Mouse (Mus musculus): ENCODE measurements at regions not wholly inside any gene's neighbourhood (a gene's known extent, or its start where the extent isn't known, plus 50 kb on each side); places are given as distances from the start of the nearest gene placed in this dataset.

- DNase-seq (ENCODE audit: low read depth, low spot score), result no peak
Observed at GRCm38 (mm10) chr3:38221834-38222215, 262.8 kb downstream of the Ankrd50 start.

- peak; percentile 43 for DNase-seq (ENCODE audit: low read depth, low spot score)
Observed at GRCm38 (mm10) chr3:38220934-38221833, 263.5 kb downstream of the Ankrd50 start.

- DNase-seq (ENCODE audit: low read depth, low spot score), result no peak
Observed at GRCm38 (mm10) chr3:38209081-38209480, 275.6 kb downstream of the Ankrd50 start.

- no peak for DNase-seq (ENCODE audit: low read depth, low spot score)
Observed at GRCm38 (mm10) chr3:38207867-38208266, 276.8 kb downstream of the Ankrd50 start.

DNA sequence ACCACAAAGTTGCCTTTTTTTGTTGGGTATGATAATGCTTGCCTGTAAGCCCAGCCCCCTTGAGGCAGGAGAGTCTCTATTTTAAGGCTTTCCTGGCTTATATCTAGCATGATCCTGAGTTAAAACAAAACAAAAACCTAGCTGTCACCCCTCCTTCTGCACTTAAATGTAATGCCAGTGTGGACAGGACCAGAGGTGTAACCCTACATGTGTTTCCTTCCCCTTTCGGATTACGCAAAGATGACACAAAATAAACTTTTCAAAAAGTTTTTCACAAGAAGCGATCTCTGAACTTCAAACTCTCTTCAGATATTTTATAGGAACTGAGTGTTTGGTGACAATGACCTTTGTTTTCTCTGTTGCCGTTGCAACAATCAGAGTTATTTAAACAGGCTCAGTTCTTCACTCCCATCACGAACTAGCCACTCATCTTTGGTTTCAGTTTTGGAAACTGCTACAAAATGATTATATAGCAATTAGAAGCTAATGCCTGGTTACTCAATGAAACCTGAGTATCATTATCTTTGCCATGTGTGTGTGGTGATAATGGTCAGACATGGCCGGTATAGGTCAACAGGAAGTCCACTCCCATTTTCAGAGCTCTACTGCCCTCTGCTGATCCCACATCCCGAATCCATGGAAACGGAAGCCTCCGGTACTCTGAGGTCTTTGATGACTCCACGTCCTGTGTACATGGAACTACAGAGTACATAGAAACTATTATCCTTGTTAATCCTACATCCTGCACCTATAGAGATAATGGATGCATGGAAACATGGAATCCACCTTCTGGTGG lies 282.6 kb downstream of the Ankrd50 start:
- DNase-seq (ENCODE audit: low read depth, low spot score), result peak; percentile 36

GRCm38 (mm10) chr3:38194001-38194400 lies 290.6 kb downstream of the Ankrd50 start:
- no peak for DNase-seq (ENCODE audit: low read depth, low spot score)

GRCm38 (mm10) chr3:38187406-38187896 lies 297.2 kb downstream of the Ankrd50 start:
- DNase-seq (ENCODE audit: low read depth, low spot score), result no peak

DNA sequence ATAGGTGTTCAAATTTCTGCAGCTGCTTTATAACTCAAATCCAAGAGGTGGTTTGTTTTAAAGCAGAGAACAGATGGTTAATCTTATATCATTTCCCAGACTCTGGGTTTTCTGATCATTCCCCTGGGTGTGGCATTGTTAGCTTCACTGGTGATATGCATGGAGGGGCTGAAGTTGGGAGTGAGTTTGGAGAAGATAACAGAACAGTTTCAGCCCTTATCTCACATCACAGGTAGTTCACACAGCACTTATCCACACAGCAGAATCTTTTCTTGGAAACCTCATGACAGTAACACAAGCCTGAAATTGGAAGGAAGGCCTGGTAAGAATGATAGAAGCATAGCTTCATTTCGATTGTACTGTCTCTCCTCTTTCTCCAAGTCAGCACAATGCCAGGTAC lies 298.1 kb downstream of the Ankrd50 start:
- DNase-seq (ENCODE audit: low read depth, low spot score), result no peak

DNA sequence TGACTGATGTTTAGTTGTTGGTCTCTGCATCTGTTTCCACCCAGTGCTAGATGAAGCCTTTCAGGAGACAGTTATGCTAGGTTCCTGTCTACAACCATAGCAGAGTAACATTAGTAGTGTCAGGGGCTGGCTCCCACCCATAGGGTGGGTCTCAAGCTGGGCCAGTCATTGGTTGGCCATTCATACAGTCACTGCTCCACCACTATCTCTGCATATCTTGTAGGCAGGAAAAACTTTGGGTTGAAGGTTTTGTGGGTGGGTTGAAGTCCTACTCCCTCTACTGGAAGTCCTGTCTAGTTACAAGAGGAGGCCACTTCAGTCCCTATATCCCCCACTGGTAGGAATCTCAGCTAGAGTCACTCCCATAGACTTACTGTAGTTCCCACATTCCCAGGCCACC lies 306.3 kb downstream of the Ankrd50 start:
- DNase-seq (ENCODE audit: low read depth, low spot score), result no peak

- no peak for DNase-seq (ENCODE audit: low read depth, low spot score)
Observed at GRCm38 (mm10) chr3:38175946-38176345, 308.7 kb downstream of the Ankrd50 start.

DNA sequence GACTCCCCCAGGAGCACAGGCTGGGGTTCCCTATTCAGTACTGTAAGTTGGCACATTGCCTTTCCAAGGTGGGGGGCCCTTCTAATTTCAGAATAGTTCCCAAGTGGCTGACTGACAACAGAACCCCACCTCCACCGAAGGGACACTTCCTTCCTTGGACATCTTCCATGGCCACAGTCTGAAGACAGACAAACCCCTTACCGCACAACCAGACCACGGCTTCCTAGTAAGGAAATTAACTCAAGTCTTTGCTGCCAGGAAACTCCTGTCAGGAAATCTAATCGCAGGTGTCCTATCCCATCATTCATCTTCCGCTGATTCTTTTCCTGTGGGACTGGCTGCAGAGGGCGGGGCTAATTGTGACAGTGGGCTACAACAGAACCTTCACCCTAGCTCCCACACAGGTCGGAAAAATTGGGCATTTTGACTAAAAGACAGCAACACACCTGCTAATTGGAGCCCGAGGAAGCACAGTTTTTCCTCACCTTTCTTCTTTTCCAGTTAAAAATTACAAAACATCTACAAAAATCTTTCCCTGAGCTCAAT lies 309.8 kb downstream of the Ankrd50 start:
- DNase-seq (ENCODE audit: low read depth, low spot score), result no peak

DNA sequence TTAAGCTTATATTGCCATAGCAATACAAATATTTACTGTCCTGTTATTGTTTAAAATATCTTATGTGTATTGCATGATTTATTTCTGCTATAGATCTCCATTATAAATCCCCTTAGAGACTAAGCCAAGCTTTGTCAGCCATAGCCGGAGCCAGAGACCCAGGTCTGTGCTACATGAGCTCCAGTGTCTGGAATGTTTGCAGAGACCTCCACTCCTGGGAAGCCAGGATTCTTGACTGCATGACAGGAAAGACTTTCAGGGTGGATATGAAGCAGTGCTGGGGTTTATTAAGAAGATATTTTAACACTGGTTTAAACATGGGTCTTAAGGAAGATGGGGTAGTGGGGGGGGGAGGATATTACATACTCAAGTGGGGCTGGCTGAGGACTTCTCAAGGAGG lies 332.2 kb downstream of the Ankrd50 start:
- no peak for DNase-seq (ENCODE audit: low read depth, low spot score)

DNA sequence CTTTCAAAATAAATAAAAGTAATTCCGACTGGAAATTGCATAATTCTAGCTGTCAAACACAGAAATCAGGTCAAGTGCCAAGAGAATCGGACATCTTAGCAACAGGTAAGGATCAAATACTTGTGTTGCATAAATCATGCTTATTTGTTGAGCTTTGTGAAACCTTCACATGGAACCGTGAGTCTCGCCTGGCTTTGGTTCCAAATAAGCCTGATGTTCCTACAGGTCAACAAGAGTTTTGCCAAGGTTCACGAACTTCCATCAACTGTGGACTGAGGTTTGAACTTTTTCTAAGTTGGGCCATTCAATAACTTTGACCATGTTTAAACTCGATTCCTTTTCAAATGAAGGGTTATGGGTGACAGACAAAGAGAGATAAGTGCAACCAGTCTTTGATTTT lies 332.8 kb downstream of the Ankrd50 start:
- no peak for DNase-seq (ENCODE audit: low read depth, low spot score)

- no peak for DNase-seq (ENCODE audit: low read depth, low spot score)
Observed at GRCm38 (mm10) chr3:38146663-38147062, 338.0 kb downstream of the Ankrd50 start.

GRCm38 (mm10) chr3:38145444-38145843 lies 339.2 kb downstream of the Ankrd50 start:
- DNase-seq (ENCODE audit: low read depth, low spot score), result no peak

GRCm38 (mm10) chr3:38144650-38145049 lies 340.0 kb downstream of the Ankrd50 start:
- no peak for DNase-seq (ENCODE audit: low read depth, low spot score)

DNA sequence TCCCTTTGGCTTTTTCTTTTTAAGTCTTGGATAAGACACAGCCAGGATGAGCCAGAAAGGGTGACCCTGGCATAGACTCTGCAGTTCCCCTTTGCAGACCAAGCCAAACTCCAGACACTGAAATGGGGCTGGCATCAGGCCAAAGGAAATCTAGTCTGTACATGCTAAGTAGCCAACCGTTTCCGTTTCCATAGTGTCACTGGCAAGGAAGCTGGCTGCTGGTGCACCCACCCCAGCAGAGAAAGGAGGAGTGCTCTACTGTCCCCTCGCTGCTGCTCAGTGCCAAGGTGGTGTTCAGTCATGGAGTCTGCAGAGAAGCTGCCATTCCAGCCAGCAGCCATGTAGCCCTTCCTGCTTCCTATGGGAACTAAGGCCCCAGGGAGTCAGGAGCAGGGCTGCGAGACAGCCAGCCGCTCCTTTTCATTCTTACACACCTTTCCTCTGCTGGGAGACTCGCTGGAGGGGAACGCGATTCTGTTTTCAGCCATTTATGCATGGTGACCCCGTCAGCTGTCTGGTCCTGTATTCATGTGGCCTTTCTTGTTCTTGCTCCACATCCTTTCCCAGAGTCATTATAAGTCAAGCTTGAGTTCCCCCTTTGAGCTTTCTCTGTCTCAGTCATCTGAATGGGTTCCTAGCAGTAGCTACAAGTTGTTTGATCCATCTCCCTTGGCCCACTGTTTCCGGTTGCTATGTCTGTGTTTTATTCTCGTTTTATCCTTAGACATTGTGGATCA lies 341.3 kb downstream of the Ankrd50 start:
- no peak for DNase-seq (ENCODE audit: low read depth, low spot score)

- no peak for DNase-seq (ENCODE audit: low read depth, low spot score)
Observed at GRCm38 (mm10) chr3:38139387-38139786, 345.3 kb downstream of the Ankrd50 start.

DNA sequence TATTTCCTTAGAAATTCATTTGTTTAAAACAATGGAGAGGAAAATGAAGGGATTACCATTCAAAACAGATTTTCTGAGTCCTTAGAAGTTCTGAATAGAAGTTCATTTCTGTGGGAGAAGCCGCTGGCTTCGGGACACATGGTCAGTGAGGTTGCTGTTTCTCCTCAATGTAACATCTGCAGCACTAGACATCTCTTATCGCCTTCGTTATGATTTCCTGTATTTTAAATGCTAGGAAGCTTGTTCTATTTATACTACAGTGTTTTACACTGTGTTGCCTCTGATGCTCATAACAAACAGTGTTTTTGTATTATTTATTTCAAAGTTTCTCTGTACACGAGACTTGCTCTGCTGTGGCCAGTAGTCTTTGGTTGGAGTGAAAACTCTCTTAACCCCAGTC lies 346.6 kb downstream of the Ankrd50 start:
- DNase-seq (ENCODE audit: low read depth, low spot score), result no peak

DNA sequence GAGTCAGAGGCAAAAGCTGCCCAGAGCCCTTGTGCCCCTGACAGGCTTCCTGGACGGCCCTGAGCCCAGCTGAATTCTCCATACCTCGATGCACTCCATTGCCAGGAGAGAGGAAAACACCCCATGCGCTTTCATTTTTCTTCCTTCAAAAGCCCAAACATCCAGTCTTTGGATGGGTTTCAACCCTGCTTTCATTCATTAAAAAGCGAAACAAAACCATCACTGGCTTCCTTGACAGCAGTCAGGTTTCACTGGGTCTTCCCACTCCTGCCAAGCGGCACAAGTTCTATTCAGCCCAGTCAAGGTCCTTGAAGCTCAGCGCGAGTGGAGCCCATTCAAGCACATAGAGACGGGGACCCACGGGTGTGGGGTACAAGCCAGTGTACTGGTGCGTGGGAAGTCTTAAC lies 348.8 kb downstream of the Ankrd50 start:
- no peak for DNase-seq (ENCODE audit: low read depth, low spot score)

DNA sequence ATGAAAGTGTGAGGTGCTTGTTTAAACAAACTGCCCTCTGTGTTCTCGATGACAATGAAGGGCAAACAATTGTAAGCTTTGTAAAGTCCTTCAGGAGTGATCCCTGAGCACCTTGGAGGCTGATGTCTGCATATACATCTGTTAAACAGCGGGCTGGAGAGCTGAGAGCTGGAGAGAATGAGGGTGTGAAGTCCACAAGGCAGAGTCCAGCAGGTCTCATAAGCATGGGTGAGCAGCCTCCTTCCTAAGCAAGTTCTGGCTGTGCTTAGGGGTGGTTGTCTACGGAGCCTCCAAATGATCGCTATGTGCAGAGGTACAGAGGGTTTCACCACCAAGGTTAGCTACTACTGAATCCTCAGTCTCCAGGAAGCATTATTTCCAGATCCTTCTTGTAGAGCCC lies 350.2 kb downstream of the Ankrd50 start:
- DNase-seq (ENCODE audit: low read depth, low spot score), result no peak

DNA sequence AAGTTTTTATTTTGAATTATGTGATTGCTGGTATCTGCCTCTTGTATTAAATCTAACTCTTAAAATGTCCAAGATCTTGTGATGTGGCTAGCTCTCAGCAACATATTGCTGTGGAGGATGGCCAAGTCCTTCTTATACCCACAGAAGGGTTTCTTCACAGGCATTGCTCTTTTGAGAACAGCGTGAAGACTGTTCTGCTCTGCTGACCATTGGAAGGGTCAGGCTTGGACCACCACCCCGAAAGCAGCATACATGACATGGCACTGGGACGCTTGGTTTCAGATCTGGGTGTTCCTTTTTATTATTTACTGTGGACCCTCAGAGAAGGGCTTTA lies 352.8 kb downstream of the Ankrd50 start:
- DNase-seq (ENCODE audit: low read depth, low spot score), result no peak
